Mouse (Mus musculus): ENCODE data around the gene Hspbap1. TPM values are rescaled to one million over a fixed set of nuclear protein-coding genes. Genes with fewer than 3 reads are reported as not detected.

Gene Hspbap1
- total RNA-seq, 2 experiments from 2014 or later, result 30.4 to 71.3 TPM

- no peak for ATAC-seq (replicated peaks; ENCODE audit: low FRiP score, poor library complexity, severe bottlenecking)
Measured at GRCm38 (mm10) chr16:35869126-35869525, 99.0 kb downstream of the Hspbap1 start.

- ATAC-seq (replicated peaks; ENCODE audit: low FRiP score, poor library complexity, severe bottlenecking), result no peak
Measured at GRCm38 (mm10) chr16:35869656-35870055, 99.5 kb downstream of the Hspbap1 start.

- ATAC-seq (replicated peaks; ENCODE audit: low FRiP score, poor library complexity, severe bottlenecking), result peak; percentile 60; the same call in 1 of the 2 replicates
Measured at GRCm38 (mm10) chr16:35870581-35871047, 100.4 kb downstream of the Hspbap1 start.

- peak; percentile 88 for ATAC-seq (replicated peaks; ENCODE audit: low FRiP score, poor library complexity, severe bottlenecking)
Measured at GRCm38 (mm10) chr16:35871048-35871851, 101.1 kb downstream of the Hspbap1 start, which contains the start of gene Parp14. Parp14 (minus strand) TSS chr16:35871544.

GRCm38 (mm10) chr16:35871898-35872297 is 101.7 kb downstream of the Hspbap1 start:
- peak; percentile 34 for ATAC-seq (replicated peaks; ENCODE audit: low FRiP score, poor library complexity, severe bottlenecking)

- no peak for ATAC-seq (replicated peaks; ENCODE audit: low FRiP score, poor library complexity, severe bottlenecking)
Measured at GRCm38 (mm10) chr16:35872410-35873006, 102.3 kb downstream of the Hspbap1 start.

- ATAC-seq (replicated peaks; ENCODE audit: low FRiP score, poor library complexity, severe bottlenecking), result peak; percentile 49
Measured at GRCm38 (mm10) chr16:35874416-35874815, 104.2 kb downstream of the Hspbap1 start.

Other genes with a start within 250 kb of the Hspbap1 start
- not detected in 2 replicates for gene Sema5b, start 229.2 kb upstream of the Hspbap1 start, total RNA-seq (2015; ENCODE audit: low replicate concordance)
- gene Sema5b, start 229.2 kb upstream of the Hspbap1 start, total RNA-seq (2017; ENCODE audit: low replicate concordance), result not detected in 2 replicates
- gene Dirc2, start 1.0 kb upstream of the Hspbap1 start, total RNA-seq (2015; ENCODE audit: low replicate concordance), result 15.2 and 16.7 TPM in 2 replicates
- 19.2 and 23.3 TPM in 2 replicates for gene Dirc2, start 1.0 kb upstream of the Hspbap1 start, total RNA-seq (2017; ENCODE audit: low replicate concordance)
- gene Parp14, start 101.2 kb downstream of the Hspbap1 start, total RNA-seq (2015; ENCODE audit: low replicate concordance), result 17.3 and 18.0 TPM in 2 replicates
- 34.6 and 34.8 TPM in 2 replicates for gene Parp14, start 101.2 kb downstream of the Hspbap1 start, total RNA-seq (2017; ENCODE audit: low replicate concordance)
- 21.3 and 23.0 TPM in 2 replicates for gene Parp9, start 168.1 kb downstream of the Hspbap1 start, total RNA-seq (2015; ENCODE audit: low replicate concordance)
- gene Parp9, start 168.1 kb downstream of the Hspbap1 start, total RNA-seq (2017; ENCODE audit: low replicate concordance), result 30.7 and 41.3 TPM in 2 replicates
- 13.3 and 15.0 TPM in 2 replicates for gene Dtx3l, start 168.8 kb downstream of the Hspbap1 start, total RNA-seq (2015; ENCODE audit: low replicate concordance)
- gene Dtx3l, start 168.8 kb downstream of the Hspbap1 start, total RNA-seq (2017; ENCODE audit: low replicate concordance), result 25.2 and 25.4 TPM in 2 replicates
- gene Kpna1, start 208.4 kb downstream of the Hspbap1 start, total RNA-seq (2015; ENCODE audit: low replicate concordance), result 29.8 and 43.5 TPM in 2 replicates
- gene Kpna1, start 208.4 kb downstream of the Hspbap1 start, total RNA-seq (2017; ENCODE audit: low replicate concordance), result 34.3 and 55.9 TPM in 2 replicates

Data from erythroblast, adult 5-6 weeks (primary cell).